Mouse (Mus musculus): ENCODE measurements around the gene Arl8b. TPM values are rescaled to one million over a fixed set of nuclear protein-coding genes. Genes with fewer than 3 reads are reported as not detected.

Arl8b gene
- polyA plus RNA-seq, 1 experiment from 2014 or later: 82.6 TPM

DNA sequence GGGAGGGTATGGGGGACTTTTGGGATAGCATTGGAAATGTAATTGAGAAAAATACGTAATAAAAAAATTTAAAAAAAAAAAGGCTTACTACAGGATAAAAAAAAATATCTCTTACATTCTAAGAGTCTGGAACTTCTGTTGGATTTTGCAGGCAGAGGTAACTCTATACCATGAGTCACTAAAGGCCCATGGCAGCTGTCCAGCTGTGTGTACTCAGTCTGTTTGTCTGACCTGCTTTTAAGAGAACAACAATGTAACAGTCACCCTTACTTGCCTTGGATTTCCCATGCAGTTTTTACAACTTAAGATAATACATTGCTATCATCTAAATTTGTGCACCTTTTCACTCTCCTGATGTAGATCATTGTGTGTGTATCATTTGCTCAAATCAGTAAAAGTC is 28.5 kb upstream of the Arl8b start:
- H3K36me3 ChIP-seq (ENCODE audit: control insufficient read depth, insufficient read depth, low read length): no peaks in the 10 kb centered on the region
- H3K9me3 ChIP-seq (ENCODE audit: control insufficient read depth, low read depth, low read length): no peaks in the 10 kb centered on the region
- H3K27me3 ChIP-seq (ENCODE audit: control insufficient read depth, insufficient read depth, low read length): no peaks in the 10 kb centered on the region
- no peak overlapping the region for H3K9ac ChIP-seq (replicated peaks; ENCODE audit: low read depth, low read length)
- no peaks in the 10 kb centered on the region for H3K4me1 ChIP-seq (ENCODE audit: control insufficient read depth, insufficient read depth, low read length)
- no peak overlapping the region for H3K27ac ChIP-seq (ENCODE audit: low read length)
- ATAC-seq (ENCODE audit: insufficient number of reproducible peaks, insufficient read depth, low FRiP score, low read depth): no peak
- no peak overlapping the region for H3K4me2 ChIP-seq (replicated peaks; ENCODE audit: low read depth, low read length)
- 70% methylated on average over 1 of the region's 1 CpGs for WGBS
- no peak overlapping the region for H3K4me3 ChIP-seq (ENCODE audit: low read depth, low read length)

DNA sequence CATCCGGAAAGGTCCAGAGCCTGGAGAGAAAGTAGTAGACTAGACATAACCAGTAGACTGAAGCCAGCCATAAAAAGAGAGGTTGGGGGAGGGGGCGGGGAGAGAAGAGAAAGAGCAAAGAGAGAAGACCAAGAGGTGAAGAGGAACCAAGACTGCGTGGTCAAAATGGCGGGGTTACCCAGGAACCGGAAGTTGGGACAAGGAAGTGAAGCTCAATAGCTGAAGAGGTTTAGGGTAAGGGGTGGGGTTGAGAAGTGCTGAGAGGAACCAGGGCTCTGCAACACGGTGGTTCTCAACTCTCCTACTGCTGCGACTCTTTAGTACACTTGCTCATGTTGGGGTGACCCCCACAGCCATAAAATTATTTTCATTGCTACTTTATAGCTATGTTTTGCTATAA is 27.0 kb upstream of the Arl8b start:
- WGBS: 86% methylated on average over 7 of the region's 7 CpGs
- no peak overlapping the region for H3K4me2 ChIP-seq (replicated peaks; ENCODE audit: low read depth, low read length)
- no peak overlapping the region for H3K27ac ChIP-seq (ENCODE audit: low read length)
- no peaks in the 10 kb centered on the region for H3K36me3 ChIP-seq (ENCODE audit: control insufficient read depth, insufficient read depth, low read length)
- no peak overlapping the region for H3K9ac ChIP-seq (replicated peaks; ENCODE audit: low read depth, low read length)
- H3K4me3 ChIP-seq (ENCODE audit: low read depth, low read length): no peak overlapping the region
- H3K9me3 ChIP-seq (ENCODE audit: control insufficient read depth, low read depth, low read length): no peaks in the 10 kb centered on the region
- no peaks in the 10 kb centered on the region for H3K4me1 ChIP-seq (ENCODE audit: control insufficient read depth, insufficient read depth, low read length)
- H3K27me3 ChIP-seq (ENCODE audit: control insufficient read depth, insufficient read depth, low read length): no peaks in the 10 kb centered on the region
- no peak for ATAC-seq (ENCODE audit: insufficient number of reproducible peaks, insufficient read depth, low FRiP score, low read depth)

DNA sequence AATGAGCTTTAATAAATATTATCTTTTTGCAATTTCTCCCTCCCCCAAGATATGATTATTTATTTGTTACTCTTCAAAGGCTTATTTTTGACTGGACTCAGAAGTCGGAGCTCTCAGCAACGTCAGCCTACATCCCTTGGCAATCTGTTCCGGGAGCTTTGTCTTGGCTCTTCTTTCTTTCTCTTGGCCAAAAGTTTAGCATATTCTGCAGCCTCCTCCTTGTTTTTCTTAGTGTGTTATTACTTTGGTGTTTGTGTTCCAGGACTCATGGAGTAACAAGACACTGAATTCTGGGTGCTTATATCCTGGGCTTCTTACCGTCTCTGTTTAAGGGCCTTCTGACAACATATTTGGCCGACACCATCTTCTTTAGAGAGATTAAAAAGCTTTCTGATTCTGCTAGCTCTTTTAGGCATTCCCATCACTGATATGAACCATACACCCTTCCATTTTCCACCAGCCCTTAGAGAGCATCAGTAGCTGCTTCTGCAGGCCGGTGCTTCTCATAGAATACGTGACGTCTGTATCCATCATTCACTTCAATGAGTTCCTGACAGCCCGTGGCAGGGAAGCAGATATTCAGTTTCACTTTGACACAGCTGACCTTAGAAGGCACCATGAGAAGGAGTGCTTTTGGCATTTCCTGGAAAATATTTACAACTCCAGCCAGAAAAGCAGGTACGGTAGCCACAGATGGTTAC is 23.8 kb upstream of the Arl8b start:
- WGBS: 68% methylated on average over 10 of the region's 10 CpGs
- H3K27ac ChIP-seq (ENCODE audit: low read length): no peak overlapping the region
- no peaks in the 10 kb centered on the region for H3K4me1 ChIP-seq (ENCODE audit: control insufficient read depth, insufficient read depth, low read length)
- H3K9ac ChIP-seq (replicated peaks; ENCODE audit: low read depth, low read length): no peak overlapping the region
- no peaks in the 10 kb centered on the region for H3K36me3 ChIP-seq (ENCODE audit: control insufficient read depth, insufficient read depth, low read length)
- no peak overlapping the region for H3K4me3 ChIP-seq (ENCODE audit: low read depth, low read length)
- no peak overlapping the region for H3K4me2 ChIP-seq (replicated peaks; ENCODE audit: low read depth, low read length)
- no peaks in the 10 kb centered on the region for H3K9me3 ChIP-seq (ENCODE audit: control insufficient read depth, low read depth, low read length)
- ATAC-seq (ENCODE audit: insufficient number of reproducible peaks, insufficient read depth, low FRiP score, low read depth): no peak
- H3K27me3 ChIP-seq (ENCODE audit: control insufficient read depth, insufficient read depth, low read length): no peaks in the 10 kb centered on the region

DNA sequence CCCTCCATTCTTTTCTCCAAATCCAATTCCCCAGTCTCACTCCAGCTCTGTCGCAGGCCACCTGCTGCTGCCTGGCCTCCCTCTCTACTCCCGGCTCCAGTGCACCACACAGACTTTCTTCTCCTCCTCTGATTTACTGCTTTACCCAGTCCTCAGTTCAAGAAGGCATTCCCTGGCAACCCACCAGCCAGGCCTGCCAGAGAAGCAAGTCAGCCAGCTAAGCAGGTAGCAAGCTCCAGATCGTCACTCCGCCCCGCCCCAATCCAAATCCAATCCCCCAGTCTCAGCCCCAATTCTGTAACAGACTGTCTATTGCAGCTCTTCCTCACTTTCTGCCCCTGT is 23.2 kb upstream of the Arl8b start:
- H3K9ac ChIP-seq (replicated peaks; ENCODE audit: low read depth, low read length): no peak overlapping the region
- H3K4me1 ChIP-seq (ENCODE audit: control insufficient read depth, insufficient read depth, low read length): no peaks in the 10 kb centered on the region
- no peak overlapping the region for H3K4me2 ChIP-seq (replicated peaks; ENCODE audit: low read depth, low read length)
- no peaks in the 10 kb centered on the region for H3K9me3 ChIP-seq (ENCODE audit: control insufficient read depth, low read depth, low read length)
- no peaks in the 10 kb centered on the region for H3K27me3 ChIP-seq (ENCODE audit: control insufficient read depth, insufficient read depth, low read length)
- no peaks in the 10 kb centered on the region for H3K36me3 ChIP-seq (ENCODE audit: control insufficient read depth, insufficient read depth, low read length)
- H3K27ac ChIP-seq (ENCODE audit: low read length): no peak overlapping the region
- 63% methylated on average over 5 of the region's 5 CpGs for WGBS
- no peak overlapping the region for H3K4me3 ChIP-seq (ENCODE audit: low read depth, low read length)
- ATAC-seq (ENCODE audit: insufficient number of reproducible peaks, insufficient read depth, low FRiP score, low read depth): no peak

DNA sequence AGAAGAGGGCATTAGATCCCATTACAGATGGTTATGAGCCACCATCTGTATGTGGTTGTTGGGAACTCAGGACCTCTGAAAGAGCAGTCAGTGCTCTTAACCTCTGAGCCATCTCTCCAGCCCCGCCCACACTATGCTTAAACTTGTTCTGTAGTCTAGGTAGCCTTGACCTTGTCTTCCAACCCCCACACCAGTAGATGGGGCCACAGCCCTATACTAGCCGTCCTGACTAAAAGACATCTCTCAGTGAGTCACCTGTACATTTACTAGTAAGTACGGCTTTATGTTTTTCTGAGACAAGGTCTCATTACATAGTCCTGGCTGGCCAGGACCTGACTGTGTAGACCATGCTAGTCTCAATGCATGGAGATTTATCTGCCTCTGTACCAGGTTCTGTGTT is 12.0 kb upstream of the Arl8b start:
- Histone ChIP-seq H3K27me3 (ENCODE audit: control insufficient read depth, insufficient read depth, low read length) (no peaks in the 10 kb centered on the region), H3K4me3 (ENCODE audit: low read depth, low read length) (no peak overlapping the region), H3K36me3 (ENCODE audit: control insufficient read depth, insufficient read depth, low read length) (no peaks in the 10 kb centered on the region), H3K4me2 (replicated peaks; ENCODE audit: low read depth, low read length) (no peak overlapping the region), H3K4me1 (ENCODE audit: control insufficient read depth, insufficient read depth, low read length) (no peaks in the 10 kb centered on the region), H3K9me3 (ENCODE audit: control insufficient read depth, low read depth, low read length) (no peaks in the 10 kb centered on the region), H3K27ac (ENCODE audit: low read length) (no peak overlapping the region), H3K9ac (replicated peaks; ENCODE audit: low read depth, low read length) (no peak overlapping the region)
- WGBS: 86% methylated on average over 3 of the region's 3 CpGs
- no peak for ATAC-seq (ENCODE audit: insufficient number of reproducible peaks, insufficient read depth, low FRiP score, low read depth)

DNA sequence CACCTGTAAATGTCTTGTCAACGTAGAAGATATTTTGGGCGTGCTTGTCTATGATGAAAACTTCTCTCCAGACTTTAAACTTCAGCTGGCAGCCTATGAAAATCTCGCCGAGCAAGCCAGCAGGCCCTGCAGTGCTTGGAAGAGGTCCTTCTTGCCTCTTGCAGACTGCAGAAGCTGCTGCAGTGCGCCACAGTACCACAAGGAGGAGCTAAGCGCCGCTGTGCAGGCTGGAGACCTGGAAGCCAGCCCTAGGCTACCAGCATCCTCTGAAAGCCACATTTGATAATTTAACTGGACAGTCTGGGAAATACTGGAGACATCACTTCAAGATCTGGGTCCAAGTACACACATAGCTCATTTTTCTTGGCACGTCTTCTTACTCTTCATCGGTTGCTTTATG is 10.0 kb upstream of the Arl8b start:
- H3K27ac ChIP-seq (ENCODE audit: low read length): no peak overlapping the region
- H3K4me2 ChIP-seq (replicated peaks; ENCODE audit: low read depth, low read length): no peak overlapping the region
- H3K27me3 ChIP-seq (ENCODE audit: control insufficient read depth, insufficient read depth, low read length): no peaks in the 10 kb centered on the region
- 17% methylated on average over 9 of the region's 9 CpGs for WGBS
- H3K9me3 ChIP-seq (ENCODE audit: control insufficient read depth, low read depth, low read length): no peaks in the 10 kb centered on the region
- no peaks in the 10 kb centered on the region for H3K4me1 ChIP-seq (ENCODE audit: control insufficient read depth, insufficient read depth, low read length)
- no peaks in the 10 kb centered on the region for H3K36me3 ChIP-seq (ENCODE audit: control insufficient read depth, insufficient read depth, low read length)
- H3K9ac ChIP-seq (replicated peaks; ENCODE audit: low read depth, low read length): no peak overlapping the region
- no peak overlapping the region for H3K4me3 ChIP-seq (ENCODE audit: low read depth, low read length)
- no peak for ATAC-seq (ENCODE audit: insufficient number of reproducible peaks, insufficient read depth, low FRiP score, low read depth)

DNA sequence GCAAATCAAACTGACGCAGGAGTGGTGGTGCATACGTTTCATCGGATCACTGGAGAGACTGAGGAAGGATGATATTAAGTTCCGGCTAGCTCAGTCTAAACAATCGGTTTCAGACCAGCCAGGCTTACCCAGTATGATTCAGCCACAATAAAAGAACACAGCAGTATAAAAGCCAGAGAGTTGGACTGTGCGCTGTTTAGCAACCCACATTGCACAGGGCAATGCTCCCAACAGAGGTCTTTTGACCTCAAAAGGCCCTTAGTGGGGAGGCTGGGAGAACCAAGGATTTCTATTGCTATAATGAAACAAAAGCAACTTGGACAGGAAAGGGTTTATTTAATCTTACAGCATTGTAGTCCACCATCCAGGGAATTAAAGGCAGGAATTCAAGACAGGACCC is 9.4 kb upstream of the Arl8b start:
- WGBS: 92% methylated on average over 6 of the region's 6 CpGs
- ATAC-seq (ENCODE audit: insufficient number of reproducible peaks, insufficient read depth, low FRiP score, low read depth): no peak
- Histone ChIP-seq H3K4me3 (ENCODE audit: low read depth, low read length) (no peak overlapping the region), H3K9ac (replicated peaks; ENCODE audit: low read depth, low read length) (no peak overlapping the region), H3K36me3 (ENCODE audit: control insufficient read depth, insufficient read depth, low read length) (no peaks in the 10 kb centered on the region), H3K9me3 (ENCODE audit: control insufficient read depth, low read depth, low read length) (no peaks in the 10 kb centered on the region), H3K27me3 (ENCODE audit: control insufficient read depth, insufficient read depth, low read length) (no peaks in the 10 kb centered on the region), H3K4me2 (replicated peaks; ENCODE audit: low read depth, low read length) (no peak overlapping the region), H3K27ac (ENCODE audit: low read length) (no peak overlapping the region), H3K4me1 (ENCODE audit: control insufficient read depth, insufficient read depth, low read length) (no peaks in the 10 kb centered on the region)

DNA sequence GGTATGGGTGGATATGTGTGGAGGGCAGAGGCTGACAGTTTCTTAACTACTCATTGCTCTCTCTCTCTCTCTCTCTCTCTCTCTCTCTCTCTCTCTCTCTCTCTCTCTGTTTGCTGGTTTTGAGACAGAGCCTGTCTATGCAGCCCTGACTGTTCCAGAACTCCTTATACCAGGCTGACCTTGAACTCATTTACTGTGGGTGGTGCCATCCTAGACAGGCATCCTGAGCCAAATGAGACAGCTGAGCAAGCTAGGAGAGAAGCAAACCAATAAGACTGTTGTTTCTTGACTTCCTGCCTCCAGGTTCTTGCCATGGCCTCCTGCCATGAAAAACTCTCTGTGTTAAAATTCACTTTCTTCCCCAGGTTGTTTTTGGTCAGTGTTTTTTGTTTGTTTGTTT is 6.6 kb upstream of the Arl8b start:
- Histone ChIP-seq H3K9me3 (ENCODE audit: control insufficient read depth, low read depth, low read length) (no peaks in the 10 kb centered on the region), H3K27me3 (ENCODE audit: control insufficient read depth, insufficient read depth, low read length) (no peaks in the 10 kb centered on the region), H3K4me1 (ENCODE audit: control insufficient read depth, insufficient read depth, low read length) (no peaks in the 10 kb centered on the region), H3K9ac (replicated peaks; ENCODE audit: low read depth, low read length) (no peak overlapping the region), H3K27ac (ENCODE audit: low read length) (no peak overlapping the region), H3K36me3 (ENCODE audit: control insufficient read depth, insufficient read depth, low read length) (no peaks in the 10 kb centered on the region), H3K4me3 (ENCODE audit: low read depth, low read length) (no peak overlapping the region), H3K4me2 (replicated peaks; ENCODE audit: low read depth, low read length) (no peak overlapping the region)
- ATAC-seq (ENCODE audit: insufficient number of reproducible peaks, insufficient read depth, low FRiP score, low read depth): no peak

DNA sequence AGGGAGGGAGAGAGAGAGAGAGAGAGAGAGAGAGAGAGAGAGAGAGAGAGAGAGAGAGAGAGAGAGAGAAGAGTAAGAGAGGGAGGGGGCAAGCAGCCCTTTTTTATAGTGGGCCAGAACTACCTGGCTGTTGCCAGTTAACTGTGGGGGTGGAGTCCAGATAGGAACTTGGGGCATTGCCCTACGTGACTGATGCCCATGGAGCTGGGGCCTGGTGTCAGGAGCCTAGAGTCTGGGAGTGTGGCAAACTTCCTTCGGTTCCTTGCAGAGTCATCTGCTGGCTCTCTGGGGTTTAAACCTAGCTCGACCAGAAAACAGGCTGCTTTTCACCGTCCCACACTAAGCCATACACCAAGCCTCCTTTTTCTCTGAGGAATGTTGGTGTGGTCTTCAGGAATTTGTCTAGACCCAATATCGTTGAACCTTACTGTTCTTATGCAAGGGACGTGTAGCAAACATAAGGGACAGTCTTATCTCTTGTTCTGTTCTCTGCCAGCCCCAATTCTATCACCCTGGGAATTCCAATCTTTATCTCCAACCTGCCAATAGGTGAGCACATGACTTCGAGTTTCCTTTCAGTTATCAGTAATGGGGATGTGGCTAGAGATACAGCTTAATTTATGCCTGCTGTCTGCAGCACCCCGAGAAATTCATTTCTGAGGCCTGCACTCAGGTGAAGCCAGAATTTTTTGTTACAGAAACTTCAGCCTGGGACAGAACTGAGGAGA is 5.2 kb upstream of the Arl8b start:
- Histone ChIP-seq H3K9me3 (ENCODE audit: control insufficient read depth, low read depth, low read length) (no peaks in the 10 kb centered on the region), H3K4me3 (ENCODE audit: low read depth, low read length) (no peak overlapping the region), H3K4me1 (ENCODE audit: control insufficient read depth, insufficient read depth, low read length) (no peaks in the 10 kb centered on the region), H3K9ac (replicated peaks; ENCODE audit: low read depth, low read length) (no peak overlapping the region), H3K36me3 (ENCODE audit: control insufficient read depth, insufficient read depth, low read length) (no peaks in the 10 kb centered on the region), H3K27ac (ENCODE audit: low read length) (no peak overlapping the region), H3K4me2 (replicated peaks; ENCODE audit: low read depth, low read length) (no peak overlapping the region), H3K27me3 (ENCODE audit: control insufficient read depth, insufficient read depth, low read length) (no peaks in the 10 kb centered on the region)
- WGBS: 62% methylated on average over 8 of the region's 8 CpGs
- ATAC-seq (ENCODE audit: insufficient number of reproducible peaks, insufficient read depth, low FRiP score, low read depth): no peak

Data from stomach, embryonic 14.5 days (tissue).